Mouse (Mus musculus) spleen, postnatal 36 days (tissue): Measurements from ENCODE around the gene Hspa1b.
A peak's percentile ranks its signal among the peaks of the same experiment; 100 is the strongest.
"Not testable (repeated sequence)": the region's sequence is repeated elsewhere in the genome, so short reads cannot be mapped to it uniquely, and the experiment has no call there.

Experiments used
- DNase-seq, 2 experiments: peaks; one replicate each; pipeline ENCODE4 v3.0.0; 2022; ENCODE audit warnings: low spot score in 2 of 2, mixed read lengths in 1 of 2

The Hspa1b gene

DNA sequence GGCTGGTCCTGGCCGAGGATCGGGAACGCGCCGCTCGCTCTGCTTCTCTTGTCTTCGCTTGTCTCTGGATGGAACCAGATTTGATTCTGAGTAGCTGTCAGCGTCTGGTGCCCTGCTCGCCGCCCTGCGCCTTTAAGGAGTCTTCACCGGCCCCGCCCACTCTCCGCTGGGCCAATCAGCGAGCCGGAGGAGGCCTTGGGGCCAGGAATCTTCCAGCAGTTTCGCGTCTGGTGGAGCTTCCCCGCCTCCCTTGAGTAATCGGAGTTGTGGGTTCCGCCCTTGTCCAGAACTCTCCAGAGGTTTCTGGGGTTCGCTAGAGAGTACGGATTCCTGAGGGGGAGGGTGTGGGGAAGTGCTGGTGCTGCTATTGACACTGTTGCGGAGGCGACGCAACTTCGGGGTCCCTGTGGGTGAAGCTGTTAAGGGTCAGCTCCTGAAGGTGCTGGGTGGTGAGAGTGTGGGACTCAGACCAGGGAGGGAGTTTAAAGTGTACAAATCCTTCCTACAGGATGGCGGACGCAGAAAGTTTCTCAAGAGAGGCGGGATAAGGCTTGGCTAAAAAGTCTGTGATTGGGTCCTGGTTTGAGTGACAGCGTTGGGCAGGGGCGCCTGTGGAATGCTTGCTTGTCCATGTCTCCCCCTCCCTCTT is at the start of gene Hspa1b:
Hspa1b (minus strand) TSS at position 109 of the 649 bp plus-strand sequence.
- peak; percentile 76 to 77 for DNase-seq

DNA sequence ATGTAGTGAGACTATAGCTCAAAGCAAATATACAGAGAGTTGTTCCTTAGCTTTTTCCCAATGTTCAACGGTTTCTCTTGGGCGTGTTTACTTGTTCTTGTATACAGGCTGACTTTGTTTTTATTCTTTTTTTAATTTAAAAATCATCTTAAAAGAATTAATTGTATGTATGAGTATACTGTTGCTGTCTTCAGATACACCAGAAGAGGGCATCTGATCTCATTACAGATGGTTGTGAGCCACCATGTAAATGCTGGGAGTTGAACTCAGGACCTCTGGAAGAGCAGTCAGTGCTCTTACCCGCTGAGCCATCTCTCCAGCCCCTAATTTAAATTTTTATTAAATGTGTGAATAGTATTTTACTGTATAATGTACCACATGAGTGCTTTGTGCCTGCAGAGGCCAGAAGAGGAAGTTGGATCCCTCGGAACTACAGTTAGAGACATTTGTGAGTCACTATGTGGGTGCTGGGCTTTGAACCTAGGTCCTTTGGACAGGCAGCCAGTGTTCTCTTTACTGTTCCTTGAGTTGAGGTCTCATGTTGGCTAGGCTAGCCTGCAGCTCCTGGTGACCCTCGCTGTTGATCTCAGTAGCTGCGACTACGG is 48.5 kb upstream of the Hspa1b start:
- DNase-seq, result no peak

DNA sequence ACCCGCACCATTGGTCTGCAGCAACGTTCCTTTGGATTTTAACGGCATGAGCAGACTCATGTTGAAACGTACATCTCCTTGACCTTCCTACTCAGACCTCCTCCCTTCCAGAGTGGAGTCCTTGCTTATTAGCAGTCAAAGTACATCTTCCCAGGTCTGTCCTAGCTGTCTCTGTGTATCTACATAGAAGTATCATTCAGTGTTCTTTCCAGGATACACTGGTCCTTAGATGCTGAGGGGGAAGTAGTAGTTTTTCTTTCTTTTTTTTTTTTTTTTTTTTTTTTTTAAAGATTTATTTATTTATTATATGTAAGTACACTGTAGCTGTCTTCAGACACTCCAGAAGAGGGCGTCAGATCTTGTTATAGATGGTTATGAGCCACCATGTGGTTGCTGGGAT is 46.9 kb upstream of the Hspa1b start:
- not testable (repeated sequence) for DNase-seq

DNA sequence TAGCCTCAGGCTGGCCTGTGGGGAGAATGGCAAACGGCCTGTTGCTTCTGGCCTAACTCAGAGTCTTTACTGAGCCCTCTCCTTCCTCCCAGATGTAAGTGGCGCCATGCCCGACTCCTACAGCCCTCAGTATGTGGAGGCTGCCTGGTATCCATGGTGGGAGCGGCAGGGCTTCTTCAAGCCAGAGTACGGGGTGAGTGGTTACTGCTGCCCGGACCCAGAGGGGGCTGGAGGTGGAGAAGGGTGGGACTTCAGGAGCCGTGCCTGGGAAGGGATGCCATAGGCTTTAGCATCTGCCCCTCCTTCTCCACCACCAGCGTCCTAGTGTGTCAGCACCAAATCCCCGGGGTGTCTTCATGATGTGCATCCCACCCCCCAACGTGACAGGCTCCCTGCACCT is 46.1 kb upstream of the Hspa1b start:
- no peak for DNase-seq

DNA sequence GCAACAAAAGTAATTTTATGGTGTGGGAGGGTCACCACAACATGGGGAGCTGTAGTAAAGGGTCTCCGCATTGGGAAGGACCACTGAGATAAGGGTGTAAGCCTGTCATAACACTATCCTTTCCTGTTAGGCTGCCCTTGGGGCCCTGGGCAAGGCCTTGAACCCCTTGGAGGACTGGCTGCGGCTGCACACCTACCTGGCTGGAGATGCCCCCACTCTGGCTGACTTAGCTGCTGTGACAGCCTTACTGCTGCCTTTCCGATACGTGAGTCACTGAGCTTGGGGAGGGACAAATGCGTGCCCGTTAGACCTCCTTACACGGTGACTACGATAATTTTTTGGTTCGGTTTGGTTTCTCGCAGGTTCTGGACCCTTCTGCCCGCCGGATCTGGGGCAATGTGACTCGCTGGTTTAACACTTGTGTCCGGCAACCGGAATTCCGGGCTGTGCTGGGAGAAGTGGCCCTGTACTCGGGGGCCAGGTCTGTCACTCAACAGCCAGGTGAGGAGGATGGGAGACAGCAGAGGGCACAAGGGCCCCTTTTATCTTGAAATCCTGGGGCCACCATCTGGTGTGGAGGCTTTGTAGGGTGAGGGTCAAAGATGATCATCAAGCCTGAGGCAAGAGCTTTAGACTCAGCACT is 45.2 kb upstream of the Hspa1b start:
- DNase-seq, result no peak

DNA sequence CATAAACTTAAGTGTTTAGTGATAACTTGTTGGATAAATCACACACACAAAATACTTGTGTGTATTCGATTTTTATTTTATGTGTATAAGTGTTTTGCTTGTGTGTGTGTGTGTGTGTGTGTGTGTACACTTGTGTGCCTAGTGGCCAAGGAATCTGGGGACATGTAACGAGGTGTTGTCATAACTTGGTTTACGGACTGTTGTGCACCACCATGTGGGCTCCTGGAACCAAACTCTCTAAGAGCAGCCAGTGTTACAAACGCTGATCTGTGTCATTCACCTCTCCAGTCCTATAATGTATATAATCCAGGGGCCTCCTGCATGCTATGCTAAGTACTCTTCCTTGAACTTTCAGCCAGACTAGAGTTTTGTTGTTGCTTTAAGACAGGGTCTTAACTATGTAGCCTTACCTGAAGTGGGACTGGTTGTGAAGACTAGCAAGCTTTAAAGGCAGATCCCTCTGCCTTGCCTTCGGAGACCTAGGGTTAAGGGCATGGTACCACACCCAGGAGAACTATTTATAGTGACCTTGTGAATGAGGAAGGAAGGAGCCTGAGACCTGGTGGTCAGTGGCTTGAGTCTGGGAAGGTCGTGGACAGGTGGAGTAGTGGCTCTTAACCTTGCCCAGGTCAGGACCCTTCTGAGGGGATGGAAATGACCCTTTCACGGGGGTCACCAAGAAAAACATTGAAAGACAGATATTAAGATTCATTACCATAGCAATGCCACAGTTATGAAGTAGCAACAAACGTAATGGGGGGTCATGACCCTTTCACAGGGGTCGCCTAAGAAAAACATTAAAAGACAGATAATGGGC is 44.2 kb upstream of the Hspa1b start:
- DNase-seq, result no peak

DNA sequence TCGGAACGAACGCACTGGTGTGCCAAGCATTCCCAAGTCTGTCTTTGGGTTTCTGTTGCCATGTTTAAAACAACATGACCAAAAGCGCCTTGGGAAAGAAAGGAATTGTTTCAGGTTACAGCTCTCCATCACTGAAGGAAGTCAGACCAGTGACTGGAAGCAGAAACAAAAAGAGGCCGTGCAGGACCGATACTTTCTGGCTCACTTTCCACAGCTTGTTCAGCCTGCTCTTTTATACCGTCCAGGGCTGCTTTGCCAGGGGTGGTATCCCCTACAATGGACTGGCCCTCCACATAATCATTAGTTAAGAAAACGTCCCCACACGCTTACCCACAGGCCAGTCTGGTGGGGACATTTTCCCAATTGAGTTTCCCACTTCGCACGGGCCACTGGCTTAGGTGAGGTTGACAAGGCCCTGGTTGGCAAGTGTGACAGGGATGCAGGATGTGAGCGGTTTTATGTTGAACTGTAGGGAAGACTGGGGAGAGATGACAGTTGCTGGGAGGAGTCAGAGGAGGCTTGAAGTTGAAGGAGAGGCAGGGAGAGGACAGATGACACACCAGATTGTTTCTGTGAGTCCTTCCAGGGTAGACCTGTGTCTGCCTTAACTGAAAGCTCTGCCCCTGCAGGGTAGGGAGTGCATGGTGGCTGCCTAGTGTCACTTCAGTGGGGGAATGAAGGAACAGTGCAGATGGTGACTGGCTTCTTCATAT is 43.3 kb upstream of the Hspa1b start:
- DNase-seq, result no peak

DNA sequence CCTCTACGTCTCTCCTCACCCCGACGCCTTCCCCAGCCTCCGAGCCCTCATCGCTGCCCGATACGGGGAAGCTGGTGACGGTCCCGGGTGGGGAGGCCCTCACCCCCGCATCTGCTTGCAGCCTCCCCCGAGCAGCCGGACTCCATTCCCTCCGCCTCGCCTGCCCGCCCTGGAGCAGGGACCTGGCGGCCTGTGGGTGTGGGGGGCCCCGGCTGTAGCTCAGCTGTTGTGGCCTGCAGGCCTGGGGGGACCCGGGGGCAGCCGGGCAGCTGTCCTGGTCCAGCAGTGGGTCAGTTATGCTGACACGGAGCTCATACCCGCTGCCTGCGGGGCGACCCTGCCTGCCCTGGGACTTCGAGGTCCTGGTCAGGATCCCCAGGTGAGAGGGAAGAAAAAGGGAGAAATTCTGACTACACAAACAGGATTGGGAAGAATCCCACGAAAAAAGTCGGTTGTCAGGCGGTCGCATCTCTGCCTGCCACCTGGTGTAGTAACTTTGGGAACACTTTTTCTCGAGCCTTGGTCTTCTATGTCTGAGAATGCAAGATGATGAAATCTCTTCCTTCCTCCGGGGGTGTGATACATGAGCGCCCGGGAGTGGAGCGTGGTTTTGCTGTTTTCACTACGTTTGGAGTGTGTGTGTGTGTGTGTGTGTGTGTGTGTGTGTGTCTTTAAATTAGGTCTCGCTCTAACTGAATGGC is 42.6 kb upstream of the Hspa1b start:
- DNase-seq, result peak; percentile 62 to 66

DNA sequence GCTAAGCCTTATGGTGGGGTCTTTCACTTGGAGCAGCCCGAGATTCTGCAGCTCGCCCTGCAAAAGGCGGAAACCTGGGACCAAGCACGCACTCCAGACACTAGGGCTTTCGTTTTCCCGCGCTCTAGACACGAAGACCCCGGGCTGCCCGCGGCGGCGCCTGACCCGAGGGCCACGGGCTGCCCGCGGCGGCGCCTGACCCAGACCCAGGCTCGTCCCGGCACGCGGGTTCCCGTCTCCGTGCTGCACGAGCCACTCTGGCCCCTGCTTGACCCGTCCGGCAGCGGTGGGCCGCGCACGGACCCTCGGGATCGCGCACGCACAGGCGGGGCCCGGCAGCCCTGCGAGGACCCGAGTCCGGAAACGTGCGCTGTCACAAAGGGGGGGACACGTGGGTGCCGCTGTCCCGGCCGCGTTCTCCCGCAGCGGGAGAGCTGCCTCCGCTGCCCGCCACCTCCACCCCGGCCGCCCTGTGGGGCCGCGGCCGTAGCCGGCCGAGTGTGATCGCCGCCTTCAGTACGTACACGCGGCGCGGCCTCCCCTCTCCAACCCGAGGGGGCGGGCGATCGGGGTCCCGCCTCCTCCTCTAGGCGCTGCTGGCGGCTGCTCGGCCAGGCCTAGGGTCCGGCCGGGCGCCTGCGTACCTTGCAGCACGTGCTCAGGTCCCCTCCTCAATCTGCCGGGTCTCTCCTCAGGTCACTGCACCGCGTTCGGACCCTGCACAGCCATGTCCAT is 41.8 kb upstream of the Hspa1b start, which contains the start of gene Vars:
Vars (plus strand) TSS at position 271 of the 735 bp plus-strand sequence.
- DNase-seq, result peak; percentile 78 to 80

DNA sequence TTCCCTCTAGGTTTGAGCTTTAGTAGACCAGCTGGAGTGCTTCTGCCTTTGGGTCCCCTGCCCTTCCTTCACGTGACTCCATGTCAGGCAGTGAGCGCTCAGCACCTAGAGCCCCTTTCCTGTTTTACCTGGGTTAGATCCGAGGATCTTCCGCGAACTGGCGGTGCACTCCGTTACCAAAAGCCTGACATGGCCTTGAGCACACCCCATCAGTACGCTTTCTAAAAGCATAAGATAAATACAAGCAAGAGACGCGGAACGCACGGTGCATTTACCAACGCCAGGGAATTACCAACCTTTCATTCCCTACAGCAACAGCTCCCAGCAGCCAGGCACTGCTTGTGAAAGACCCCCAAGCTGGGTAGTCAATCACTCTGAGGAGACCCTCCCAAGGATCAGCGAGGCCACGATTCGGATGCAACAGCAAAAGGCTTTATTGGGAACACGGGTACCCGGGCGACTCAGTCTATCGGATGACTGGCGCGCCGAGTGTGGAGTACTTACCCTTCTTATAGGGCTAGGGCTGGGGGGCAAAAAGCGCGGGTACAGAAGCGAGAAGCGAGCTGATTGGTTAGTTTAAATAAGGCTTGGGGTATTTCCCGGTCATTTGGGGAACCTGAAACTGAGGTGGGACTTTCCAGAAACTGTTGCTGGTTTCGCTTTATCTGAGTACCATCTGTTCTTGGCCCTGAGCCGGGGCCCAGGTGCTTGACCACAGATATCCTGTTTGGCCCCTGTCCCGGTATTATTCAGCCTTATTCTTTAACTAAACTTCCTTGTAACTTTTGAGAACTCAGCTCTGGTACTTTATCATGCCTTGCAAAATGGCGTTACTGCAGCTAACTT is 41.1 kb upstream of the Hspa1b start:
- DNase-seq, result peak; percentile 73 to 78

DNA sequence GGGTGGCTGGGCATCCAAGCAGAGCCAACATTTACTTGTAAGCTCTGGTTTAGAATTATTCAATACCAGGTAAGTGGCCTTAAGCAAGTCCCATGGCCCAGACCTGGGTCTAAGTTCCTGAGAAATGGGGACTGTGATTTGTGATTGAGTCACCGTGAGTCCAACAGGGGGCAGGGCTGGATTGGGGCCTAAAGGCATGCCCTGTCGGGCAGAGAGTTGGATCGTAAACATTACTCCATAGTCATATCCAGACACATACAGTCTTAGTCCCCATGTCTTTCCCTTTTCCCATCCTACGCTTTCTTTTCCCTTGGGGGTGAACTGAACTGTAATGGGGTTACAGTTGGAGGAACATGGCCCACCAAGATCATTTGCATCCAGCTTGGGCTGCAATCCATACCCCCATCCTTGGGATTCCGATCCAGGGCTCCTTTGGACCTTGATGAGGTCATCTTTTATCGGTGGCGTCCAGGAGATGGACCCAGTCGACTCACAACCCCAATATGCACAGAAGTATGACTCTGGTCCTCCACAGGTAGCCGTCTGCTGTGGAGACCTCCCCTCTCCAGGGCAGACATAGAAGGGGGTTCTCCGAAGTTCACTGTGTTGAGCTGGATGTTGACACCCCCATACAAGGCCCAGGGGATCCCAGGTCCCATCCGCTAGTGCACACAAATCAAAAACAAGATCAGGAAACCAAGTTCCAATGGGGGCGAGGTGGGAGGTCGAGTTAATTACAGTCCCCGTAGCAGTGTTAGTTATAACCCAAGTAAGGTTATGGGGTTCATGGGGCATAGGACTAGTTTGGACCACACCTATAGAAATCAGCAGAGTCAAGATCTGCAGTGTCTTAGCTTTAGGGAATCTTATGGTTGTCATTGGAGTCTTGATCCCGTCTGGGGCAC is 39.7 kb upstream of the Hspa1b start:
- no peak for DNase-seq

DNA sequence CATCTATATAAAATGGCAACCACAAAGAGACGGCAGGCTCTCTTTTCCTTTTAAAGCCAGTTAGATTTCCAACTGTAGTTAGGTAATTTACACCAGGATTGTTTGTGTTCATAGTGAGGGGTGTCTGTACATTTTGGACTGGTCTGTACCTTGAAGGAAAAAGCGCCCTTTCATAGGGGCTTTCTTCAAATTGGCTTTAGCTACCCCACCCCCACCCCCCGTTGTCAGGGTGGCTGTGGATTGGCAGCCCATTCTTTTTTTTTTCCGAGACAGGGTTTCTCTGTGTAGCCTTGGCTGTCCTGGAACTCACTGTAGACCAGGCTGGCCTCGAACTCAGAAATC is 38.1 kb upstream of the Hspa1b start:
- DNase-seq, result no peak

DNA sequence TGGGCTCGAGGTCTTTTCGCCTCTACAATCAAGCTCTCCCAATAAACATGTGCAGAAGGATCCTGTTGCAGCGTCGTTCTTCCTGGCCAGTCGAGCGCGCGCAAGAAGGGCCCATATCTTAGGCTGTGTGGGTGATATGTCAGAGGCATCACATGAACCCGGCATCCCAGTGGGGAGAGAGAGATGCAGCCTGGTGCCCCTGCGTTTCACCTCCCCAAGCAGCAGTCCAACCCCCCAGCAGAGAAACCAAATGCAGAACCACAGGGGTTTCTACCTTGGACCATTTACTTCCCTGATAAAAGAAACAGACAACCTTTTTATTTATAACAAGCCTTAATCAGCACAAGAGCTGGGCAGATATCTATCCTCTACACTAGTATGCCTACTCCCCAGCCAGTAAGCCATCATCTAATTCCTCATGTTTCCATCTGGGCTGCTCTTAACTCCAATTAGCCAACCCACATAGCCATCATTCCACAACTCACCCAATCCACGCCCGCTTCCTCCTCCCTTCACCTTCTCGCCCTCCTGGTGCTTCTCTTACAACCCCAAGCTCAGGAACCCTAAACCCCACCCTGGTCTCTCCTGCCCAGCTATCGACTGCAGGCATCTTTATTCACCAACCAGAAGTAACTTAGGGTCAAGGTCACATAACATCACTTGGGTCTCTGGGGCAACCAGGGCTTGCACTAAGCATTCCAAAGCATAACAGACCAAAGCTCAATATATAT is 37.5 kb upstream of the Hspa1b start:
- no peak for DNase-seq

DNA sequence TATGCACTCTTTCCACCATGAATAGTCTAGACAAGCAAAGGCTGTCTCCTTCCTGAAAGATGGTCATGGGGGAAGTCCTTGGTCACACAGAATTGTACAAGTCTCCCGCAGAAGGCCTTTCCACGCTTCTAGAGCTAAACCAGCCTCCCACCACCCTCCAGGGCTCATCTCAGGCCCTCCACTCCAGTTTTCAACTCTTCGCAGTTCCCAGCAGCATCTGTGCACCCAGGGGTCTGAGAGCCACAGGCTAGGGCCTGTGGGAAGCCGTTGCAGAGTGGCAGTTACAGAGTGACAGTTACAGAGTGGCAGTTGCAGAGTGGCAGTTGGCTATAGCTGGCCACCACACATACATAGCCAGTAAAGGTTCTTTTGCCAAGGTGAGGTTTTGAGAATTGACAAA is 36.9 kb upstream of the Hspa1b start:
- DNase-seq, result not testable (repeated sequence)

DNA sequence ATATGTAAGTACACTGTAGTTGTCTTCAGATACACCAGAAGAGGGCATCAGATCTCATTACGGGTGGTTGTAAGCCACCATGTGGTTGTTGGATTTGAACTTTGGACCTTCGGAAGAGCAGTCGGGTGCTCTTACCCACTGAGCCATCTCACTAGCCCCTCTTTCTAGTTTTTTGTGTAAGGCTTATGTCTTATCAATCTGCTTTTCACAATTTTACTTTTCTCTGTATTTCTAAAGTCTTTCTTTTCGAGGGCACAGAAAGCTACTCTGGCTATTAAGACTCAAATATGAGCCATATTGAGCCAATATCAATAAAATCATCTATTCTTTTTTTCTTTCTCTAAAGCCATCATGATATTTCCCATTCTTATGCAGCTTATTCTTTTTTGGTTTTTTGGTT is 36.2 kb upstream of the Hspa1b start:
- not testable (repeated sequence) for DNase-seq

DNA sequence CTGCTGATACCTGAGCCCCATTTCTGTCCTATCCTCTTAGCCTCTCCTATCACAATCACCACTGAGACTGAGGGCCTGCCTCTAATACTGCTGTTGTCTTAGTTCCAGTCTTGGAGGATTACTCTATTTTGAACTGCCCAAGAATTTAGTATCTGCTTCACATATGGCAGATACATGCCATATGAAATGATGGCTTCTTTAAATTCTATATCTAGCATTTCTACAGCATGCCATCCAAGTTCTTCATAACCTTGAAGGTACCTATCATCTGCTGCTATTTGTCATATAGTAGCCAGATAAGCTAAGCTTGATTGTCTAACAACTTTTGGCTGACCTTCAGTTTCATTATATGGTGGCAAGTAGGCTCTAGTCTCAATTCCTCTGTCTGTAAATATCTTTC is 35.7 kb upstream of the Hspa1b start:
- no peak for DNase-seq

DNA sequence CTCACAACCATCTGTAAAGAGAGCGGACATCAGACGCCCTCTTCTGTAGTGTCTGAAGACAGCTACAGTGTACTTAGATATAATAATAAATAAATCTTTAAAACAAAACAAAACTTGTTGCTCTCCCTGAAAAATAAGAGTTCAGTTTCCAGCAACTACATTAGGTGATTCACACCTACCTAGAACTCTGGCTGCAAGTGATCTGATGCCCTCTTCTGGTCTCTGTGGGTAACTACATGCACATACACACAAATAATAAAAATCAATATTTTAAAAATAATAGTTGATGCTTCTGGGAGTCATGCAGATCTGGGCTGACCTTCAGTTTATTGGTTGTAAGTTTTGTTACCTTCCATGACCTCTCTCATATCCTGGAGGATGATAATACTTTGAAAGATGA is 25.2 kb upstream of the Hspa1b start:
- no peak for DNase-seq

DNA sequence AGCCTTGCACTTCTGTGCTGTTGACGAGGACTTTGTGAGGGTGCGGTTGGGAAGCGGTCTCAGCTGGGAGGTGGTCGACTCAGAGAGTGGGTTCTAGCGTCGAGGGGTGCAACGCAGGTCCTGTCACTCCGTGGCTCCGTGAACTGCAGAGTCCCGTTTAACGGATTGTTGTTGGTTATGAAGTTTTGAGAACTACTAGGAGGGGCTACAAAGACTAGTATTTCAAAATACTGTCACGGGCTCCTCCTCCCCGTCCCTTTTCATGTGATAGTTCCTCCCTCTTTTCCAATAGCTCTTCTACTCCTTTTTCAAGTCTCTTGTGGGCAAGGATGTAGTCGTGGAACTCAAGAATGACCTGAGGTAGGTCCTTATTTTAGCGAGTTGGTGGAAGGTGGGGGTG is 23.3 kb upstream of the Hspa1b start:
- no peak for DNase-seq
